Mouse (Mus musculus) C2C12 (cell line): Measurements from ENCODE around the gene Cep41.

ENCODE experiments used
- CTCF ChIP-seq: IDR thresholded peaks from one replicate; pipeline ENCODE4 v1.5.1; 2011; ENCODE audit not compliant: control insufficient read depth, insufficient read depth, insufficient read length
- MAX ChIP-seq: IDR thresholded peaks from one replicate; pipeline ENCODE4 v1.6.1; 2011; ENCODE audit warnings: mild to moderate bottlenecking, control low read depth

DNA sequence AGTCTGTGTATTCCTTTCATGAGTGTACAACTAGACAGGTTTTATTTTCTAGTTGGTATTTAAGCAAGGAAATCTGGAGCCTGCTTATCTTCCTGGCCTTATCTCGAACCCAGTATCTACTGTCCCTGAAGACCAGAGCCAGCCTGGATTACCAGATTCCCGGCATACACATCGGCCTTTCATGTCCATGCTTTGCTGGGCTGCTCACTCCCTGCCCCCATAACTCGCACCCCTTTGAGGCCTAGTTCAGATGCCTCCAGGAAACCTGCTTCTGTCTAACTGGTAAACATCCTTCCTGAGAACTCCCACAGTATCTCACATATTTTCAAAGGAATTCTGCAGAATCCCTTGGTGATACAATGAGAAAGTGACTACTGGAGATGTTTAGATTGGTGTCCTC is 28.3 kb downstream of the Cep41 start:
- no peak for TF ChIP-seq MAX
- no peak for TF ChIP-seq CTCF
